ENCODE assay signal across 23 mouse cellular contexts in the genomic region with DNA sequence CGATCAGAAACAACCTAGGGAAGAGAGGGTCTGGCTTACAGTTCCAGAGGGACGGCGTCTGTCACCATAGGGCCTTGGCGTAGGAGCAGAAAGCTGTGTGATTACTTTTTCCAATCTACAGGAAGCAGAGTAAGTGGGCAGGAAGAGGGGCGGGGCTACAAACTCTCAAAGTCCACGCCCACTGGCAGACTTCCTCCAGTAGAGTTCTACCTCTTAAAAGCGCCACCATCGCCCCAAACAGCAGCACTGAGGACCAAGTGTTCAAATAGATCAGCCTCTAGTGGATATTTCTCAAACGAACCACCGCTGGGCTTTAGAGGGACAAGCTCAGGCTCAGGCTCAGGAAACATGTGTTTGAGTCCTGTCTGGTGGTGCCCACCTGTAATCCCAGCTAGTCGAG.
DNase-seq lines count a peak whose midpoint lies in the region; TF ChIP-seq lines count a peak whose summit lies in the region.
"Had no signal": no experiment of that assay in that cellular context is flagged by ENCODE, and none has a peak within 500 bp of the region (broad histone marks: within the 10 kb centered on the region; RNA-seq: fewer than 3 reads in every experiment).

No protein-coding gene starts in this region.

- TF ChIP-seq CTCF in testis, adult 2 months (IDR thresholded peaks at IDR 0.05; ENCODE audit: control insufficient read depth, insufficient read depth, insufficient replicate concordance, low read depth, low read length), result no peak
- no peak for TF ChIP-seq CTCF in CH12.LX (conservative IDR thresholded peaks at IDR 0.05 in 1 of 2, IDR thresholded peaks at IDR 0.05 in 1 of 2; ENCODE audit: low read depth in 2 of 2, low read length in 2 of 2)
- TF ChIP-seq CTCF in lung, adult 2 months (IDR thresholded peaks at IDR 0.05; ENCODE audit: insufficient read depth, low read length), result no peak

- no peak for TF ChIP-seq POLR2A in testis, adult 2 months (IDR thresholded peaks at IDR 0.05; ENCODE audit: control insufficient read depth, low read depth, low read length)
- no peak for TF ChIP-seq POLR2A in CH12.LX (IDR thresholded peaks at IDR 0.05; ENCODE audit: low read depth, low read length)
- no peak for TF ChIP-seq POLR2A in lung, adult 2 months (IDR thresholded peaks at IDR 0.05; ENCODE audit: borderline replicate concordance, extremely low read depth, low read depth, low read length)

- no peak overlapping the region for H3K27ac ChIP-seq in testis, adult 2 months (ENCODE audit: control insufficient read depth, insufficient read depth, low read depth, low read length)
- H3K27ac ChIP-seq in CH12.LX (ENCODE audit: insufficient read depth, low read depth), result no peak overlapping the region
- H3K27ac ChIP-seq: embryonic facial prominence, embryonic 10.5 days; embryonic facial prominence, embryonic 12.5 days; forebrain, embryonic 13.5 days; forebrain, embryonic 15.5 days had no signal

- TF ChIP-seq EP300 in CH12.LX (IDR thresholded peaks at IDR 0.05; ENCODE audit: low read length), result no peak

- no peaks in the 10 kb centered on the region for H3K79me2 ChIP-seq in CH12.LX (replicated peaks; ENCODE audit: control insufficient read depth, extremely low read depth, insufficient read depth, poor library complexity, severe bottlenecking)

- 74% methylated on average over 11 of the region's 11 CpGs for WGBS in lung, adult 2 months

- no peak overlapping the region for H3K9ac ChIP-seq in CH12.LX (ENCODE audit: insufficient read depth, low read depth)
- H3K9ac ChIP-seq: embryonic facial prominence, embryonic 12.5 days; forebrain, embryonic 13.5 days; forebrain, embryonic 15.5 days; forebrain, postnatal 0 days had no signal

- no peak for TF ChIP-seq RAD21 in CH12.LX (IDR thresholded peaks at IDR 0.05; ENCODE audit: low read depth, low read length)

- DNase-seq in testis, postnatal 14 days (ENCODE audit: low spot score), result no peak
- DNase-seq in CH12.LX (ENCODE audit: extremely low read depth) (peak; percentile 80), R1 (ENCODE audit: low read depth, low spot score) (peak; percentile 55)
- no peak for DNase-seq in lung, adult 18-20 months
- no peak for DNase-seq in embryo, embryonic 10.5 days (ENCODE audit: low spot score)
- no peak for DNase-seq in lung, adult 2 months
- DNase-seq: adrenal gland, adult 8-10 months; adrenal gland, postnatal 14 days; B cell, adult 2 months; cerebellum, adult 11 months; cerebellum, adult 18-20 months; cerebellum, adult 8-10 months; cerebellum, adult 9-11 months; cerebellum, postnatal 14 days; cerebellum, postnatal 36 days; forebrain, postnatal 0 days had no signal

- in situ Hi-C loops in CH12.LX (cut with MboI; ENCODE audit: low pct_ligation_motif_present, low pct_unique_long_range_greater_than_20kb, low sequenced_read_pairs), result no loop called here

- 0 out of 2 replicates have a peak overlapping the region, but pooled peaks have one; percentile 9 for H3K4me3 ChIP-seq in testis, adult 2 months (ENCODE audit: control insufficient read depth, low read depth, low read length)
- peak overlapping the region in 2 of 3 experiments; percentile 18 to 50 for H3K4me3 ChIP-seq in CH12.LX (replicated peaks in 1 of 3; ENCODE audit: low read depth in 2 of 3, low read length in 2 of 3, poor library complexity in 1 of 3)
- no peak overlapping the region for H3K4me3 ChIP-seq in lung, adult 2 months (replicated peaks; ENCODE audit: extremely low read depth, low read depth, low read length)
- H3K4me3 ChIP-seq: embryonic facial prominence, embryonic 10.5 days; embryonic facial prominence, embryonic 12.5 days; forebrain, embryonic 13.5 days; forebrain, embryonic 15.5 days had no signal

- H3K27me3 ChIP-seq in testis, adult 2 months (ENCODE audit: control insufficient read depth, insufficient read depth, low read length), result no peaks in the 10 kb centered on the region
- peaks cover 27% of the 10 kb centered on the region for H3K27me3 ChIP-seq in CH12.LX (replicated peaks)
- H3K27me3 ChIP-seq: embryonic facial prominence, embryonic 12.5 days; forebrain, embryonic 15.5 days; Patski had no signal

- H3K4me1 ChIP-seq in testis, adult 2 months (ENCODE audit: control insufficient read depth, insufficient read depth, low read length), result peaks cover 7% of the 10 kb centered on the region
- H3K4me1 ChIP-seq in CH12.LX (ENCODE audit: control insufficient read depth in 1 of 2, insufficient read depth in 2 of 2), result peaks cover 0 to 8% of the 10 kb centered on the region in 2 experiments; a peak in 2 of 4 replicates
- H3K4me1 ChIP-seq in lung, adult 2 months (ENCODE audit: control insufficient read depth, insufficient read depth, low read length), result no peaks in the 10 kb centered on the region
- H3K4me1 ChIP-seq: forebrain, embryonic 15.5 days had no signal

- dilution Hi-C loops in CH12.LX (cut with MboI; ENCODE audit: extremely low pct_ligation_motif_present, extremely low pct_unique_long_range_greater_than_20kb, low sequenced_read_pairs), result no loop called here

- H3K4me2 ChIP-seq in CH12.LX (ENCODE audit: insufficient read depth, low read depth, poor library complexity, severe bottlenecking), result no peak overlapping the region
- H3K4me2 ChIP-seq: embryonic facial prominence, embryonic 12.5 days; forebrain, embryonic 13.5 days; forebrain, embryonic 15.5 days had no signal

- no peaks in the 10 kb centered on the region for H3K9me3 ChIP-seq in CH12.LX (replicated peaks; ENCODE audit: low read length)
- H3K9me3 ChIP-seq: embryonic facial prominence, embryonic 10.5 days; embryonic facial prominence, embryonic 12.5 days; forebrain, embryonic 13.5 days; forebrain, embryonic 15.5 days had no signal

- H3K36me3 ChIP-seq in testis, adult 2 months (ENCODE audit: control insufficient read depth, insufficient read depth, low read length), result no peaks in the 10 kb centered on the region
- H3K36me3 ChIP-seq in CH12.LX (replicated peaks in 1 of 2; ENCODE audit: control insufficient read depth in 1 of 2, insufficient read depth in 1 of 2, low read length in 1 of 2), result no peaks in the 10 kb centered on the region
- H3K36me3 ChIP-seq: embryonic facial prominence, embryonic 10.5 days; embryonic facial prominence, embryonic 12.5 days; forebrain, embryonic 15.5 days; G1E had no signal

TF ChIP-seq in CH12.LX, 34 proteins besides CTCF, POLR2A, EP300 and RAD21:
- TF ChIP-seq NELFE (IDR thresholded peaks at IDR 0.05; ENCODE audit: low read depth, low read length), result no peak
- no peak for TF ChIP-seq CHD2 (IDR thresholded peaks at IDR 0.05; ENCODE audit: low read length)
- no peak for TF ChIP-seq RCOR1 (conservative IDR thresholded peaks at IDR 0.05; ENCODE audit: low read depth, low read length)
- TF ChIP-seq ELF1 (IDR thresholded peaks at IDR 0.05; ENCODE audit: low read depth, low read length), result 0 out of 2 replicates have a peak, but pooled peaks have one; percentile 14

Comparison
In these comparisons a context has a peak if more than half of its experiments do, and no peak if none do; other contexts are left out.
1. DNase-seq: peak in CH12.LX (single experiment) and R1 (single experiment); none in testis, postnatal 14 days (single experiment), lung, adult 18-20 months (0 of 2), embryo, embryonic 10.5 days (single experiment) and lung, adult 2 months (single experiment).